Mouse (Mus musculus): ENCODE measurements around the gene Usp43. TPM values are rescaled to one million over a fixed set of nuclear protein-coding genes. Genes with fewer than 3 reads are reported as not detected.
A peak's percentile ranks its signal among the peaks of the same experiment; 100 is the strongest.

Gene Usp43
- total and polyA plus RNA-seq, 3 experiments: not detected

DNA sequence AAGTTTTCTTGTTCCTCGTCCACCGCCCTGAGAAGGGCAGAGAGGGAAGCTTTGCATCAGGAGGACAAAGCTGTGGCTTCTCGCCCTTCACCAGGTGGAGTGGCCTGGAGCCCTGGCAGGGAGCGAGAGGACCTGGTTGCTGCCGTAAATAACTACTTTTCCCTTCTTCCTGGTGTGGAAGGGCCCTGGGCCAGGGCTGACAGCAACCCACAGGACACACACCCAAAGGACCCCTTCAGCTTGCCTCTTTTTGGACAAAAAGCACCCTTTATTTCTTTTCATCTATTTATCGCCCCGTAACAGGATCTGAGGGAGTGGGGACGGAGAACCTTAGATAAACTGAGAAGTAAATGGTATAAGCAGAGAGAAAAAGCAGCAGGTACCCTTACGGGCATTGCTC is 63.4 kb downstream of the Usp43 start:
- dilution Hi-C loops (cut with MboI; ENCODE audit: extremely low pct_ligation_motif_present, extremely low pct_unique_long_range_greater_than_20kb, low sequenced_read_pairs): no loop called here
- TF ChIP-seq NRF1 (IDR thresholded peaks at IDR 0.05; ENCODE audit: low read depth, low read length) (no peak), CTCF (conservative IDR thresholded peaks at IDR 0.05 in 1 of 2, IDR thresholded peaks at IDR 0.05 in 1 of 2; ENCODE audit: low read depth in 2 of 2, low read length in 2 of 2) (no peak)

GRCm38 (mm10) chr11:67855035-67855434 is 66.9 kb downstream of the Usp43 start:
- DNase-seq (ENCODE audit: extremely low read depth): peak; percentile 74
- dilution Hi-C loops (cut with MboI; ENCODE audit: extremely low pct_ligation_motif_present, extremely low pct_unique_long_range_greater_than_20kb, low sequenced_read_pairs) (no loop called here), in situ Hi-C loops (cut with MboI; ENCODE audit: low pct_ligation_motif_present, low pct_unique_long_range_greater_than_20kb, low sequenced_read_pairs) (no loop called here)

More for the DNA sequence above, 63.4 kb downstream of the Usp43 start:
- no peak overlapping the region for H3K9ac ChIP-seq (ENCODE audit: insufficient read depth, low read depth)
- H3K27ac ChIP-seq (ENCODE audit: insufficient read depth, low read depth): no peak overlapping the region
- H3K36me3 ChIP-seq (replicated peaks in 1 of 2; ENCODE audit: control insufficient read depth in 1 of 2, insufficient read depth in 1 of 2, low read length in 1 of 2): no peaks in the 10 kb centered on the region
- no peaks in the 10 kb centered on the region for H3K9me3 ChIP-seq (replicated peaks; ENCODE audit: low read length)
- peaks cover 3 to 4% of the 10 kb centered on the region in 2 experiments; a peak in 3 of 4 replicates for H3K4me1 ChIP-seq (ENCODE audit: control insufficient read depth in 1 of 2, insufficient read depth in 2 of 2)
- H3K4me3 ChIP-seq (replicated peaks in 1 of 3; ENCODE audit: low read depth in 2 of 3, low read length in 2 of 3, poor library complexity in 1 of 3): no peak overlapping the region
- no peak overlapping the region for H3K4me2 ChIP-seq (ENCODE audit: insufficient read depth, low read depth, poor library complexity, severe bottlenecking)
- peaks cover 17% of the 10 kb centered on the region for H3K27me3 ChIP-seq (replicated peaks)
- in situ Hi-C loops (cut with MboI; ENCODE audit: low pct_ligation_motif_present, low pct_unique_long_range_greater_than_20kb, low sequenced_read_pairs): no loop called here
- DNase-seq (ENCODE audit: extremely low read depth): no peak
- no peaks in the 10 kb centered on the region for H3K79me2 ChIP-seq (replicated peaks; ENCODE audit: control insufficient read depth, extremely low read depth, insufficient read depth, poor library complexity, severe bottlenecking)

DNA sequence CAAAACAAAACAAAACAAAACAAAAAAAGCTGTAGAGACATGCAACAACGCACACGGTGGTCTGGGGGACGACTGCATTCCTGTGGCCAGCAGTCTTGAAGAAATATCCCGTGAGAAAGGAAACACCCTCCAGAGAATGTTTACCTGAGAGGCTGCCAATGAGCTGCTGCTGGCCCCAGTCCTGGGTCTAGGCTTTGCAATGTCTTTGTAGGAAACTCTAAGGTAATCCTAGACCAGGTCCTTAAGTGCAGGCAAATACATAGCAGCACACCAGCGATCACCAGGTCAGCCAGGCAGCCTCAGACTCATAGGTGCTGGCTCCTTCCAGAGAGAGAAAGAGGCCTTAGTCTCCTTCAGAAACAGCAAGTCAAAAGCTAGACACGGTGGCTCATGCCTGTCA is 68.0 kb downstream of the Usp43 start:
- H3K27ac ChIP-seq (ENCODE audit: insufficient read depth, low read depth): no peak overlapping the region
- no peak for DNase-seq (ENCODE audit: extremely low read depth)
- H3K36me3 ChIP-seq (replicated peaks in 1 of 2; ENCODE audit: control insufficient read depth in 1 of 2, insufficient read depth in 1 of 2, low read length in 1 of 2): no peaks in the 10 kb centered on the region
- no peaks in the 10 kb centered on the region for H3K79me2 ChIP-seq (replicated peaks; ENCODE audit: control insufficient read depth, extremely low read depth, insufficient read depth, poor library complexity, severe bottlenecking)
- peaks cover 0 to 4% of the 10 kb centered on the region in 2 experiments; a peak in 2 of 4 replicates for H3K4me1 ChIP-seq (ENCODE audit: control insufficient read depth in 1 of 2, insufficient read depth in 2 of 2)
- H3K27me3 ChIP-seq (replicated peaks): peaks cover 4% of the 10 kb centered on the region
- H3K4me2 ChIP-seq (ENCODE audit: insufficient read depth, low read depth, poor library complexity, severe bottlenecking): no peak overlapping the region
- H3K9me3 ChIP-seq (replicated peaks; ENCODE audit: low read length): no peaks in the 10 kb centered on the region
- in situ Hi-C loops (cut with MboI; ENCODE audit: low pct_ligation_motif_present, low pct_unique_long_range_greater_than_20kb, low sequenced_read_pairs): no loop called here
- TF ChIP-seq MAX (IDR thresholded peaks at IDR 0.05; ENCODE audit: low read length): no peak
- TF ChIP-seq POLR2A (IDR thresholded peaks at IDR 0.05; ENCODE audit: low read depth, low read length): no peak
- TF ChIP-seq ZKSCAN1 (IDR thresholded peaks at IDR 0.05; ENCODE audit: borderline replicate concordance, low read depth, low read length): no peak
- no peak for TF ChIP-seq ELF1 (IDR thresholded peaks at IDR 0.05; ENCODE audit: low read depth, low read length)
- no peak for TF ChIP-seq GABPA (IDR thresholded peaks at IDR 0.05; ENCODE audit: insufficient replicate concordance, low read depth, low read length)
- TF ChIP-seq TBP (conservative IDR thresholded peaks at IDR 0.05; ENCODE audit: low read depth, low read length): no peak
- TF ChIP-seq JUND (conservative IDR thresholded peaks at IDR 0.05; ENCODE audit: low read depth, low read length): no peak
- TF ChIP-seq CHD1 (IDR thresholded peaks at IDR 0.05; ENCODE audit: low read depth, low read length): no peak
- no peak for TF ChIP-seq CTCF (conservative IDR thresholded peaks at IDR 0.05 in 1 of 2, IDR thresholded peaks at IDR 0.05 in 1 of 2; ENCODE audit: low read depth in 2 of 2, low read length in 2 of 2)
- no peak for TF ChIP-seq SMC3 (IDR thresholded peaks at IDR 0.05; ENCODE audit: low read depth, low read length)
- TF ChIP-seq POLR2AphosphoS2 (IDR thresholded peaks at IDR 0.05; ENCODE audit: low read depth, low read length): no peak
- no peak for TF ChIP-seq TCF12 (IDR thresholded peaks at IDR 0.05; ENCODE audit: low read depth, low read length)
- no peak for TF ChIP-seq BHLHE40 (IDR thresholded peaks at IDR 0.05; ENCODE audit: low read depth, low read length)
- TF ChIP-seq ZMIZ1 (IDR thresholded peaks at IDR 0.05; ENCODE audit: low read depth, low read length): no peak
- no peak for TF ChIP-seq KAT2A (IDR thresholded peaks at IDR 0.05; ENCODE audit: insufficient replicate concordance, low read length)
- H3K9ac ChIP-seq (ENCODE audit: insufficient read depth, low read depth): no peak overlapping the region
- no peak overlapping the region for H3K4me3 ChIP-seq (replicated peaks in 1 of 3; ENCODE audit: low read depth in 2 of 3, low read length in 2 of 3, poor library complexity in 1 of 3)
- dilution Hi-C loops (cut with MboI; ENCODE audit: extremely low pct_ligation_motif_present, extremely low pct_unique_long_range_greater_than_20kb, low sequenced_read_pairs): no loop called here

More at GRCm38 (mm10) chr11:67855035-67855434, 66.9 kb downstream of the Usp43 start:
- H3K4me3 ChIP-seq (replicated peaks in 1 of 3; ENCODE audit: low read depth in 2 of 3, low read length in 2 of 3, poor library complexity in 1 of 3): no peak overlapping the region
- H3K9me3 ChIP-seq (replicated peaks; ENCODE audit: low read length): no peaks in the 10 kb centered on the region
- peaks cover 7% of the 10 kb centered on the region for H3K27me3 ChIP-seq (replicated peaks)
- peaks cover 0 to 4% of the 10 kb centered on the region in 2 experiments; a peak in 2 of 4 replicates for H3K4me1 ChIP-seq (ENCODE audit: control insufficient read depth in 1 of 2, insufficient read depth in 2 of 2)
- H3K4me2 ChIP-seq (ENCODE audit: insufficient read depth, low read depth, poor library complexity, severe bottlenecking): no peak overlapping the region
- H3K36me3 ChIP-seq (replicated peaks in 1 of 2; ENCODE audit: control insufficient read depth in 1 of 2, insufficient read depth in 1 of 2, low read length in 1 of 2): no peaks in the 10 kb centered on the region
- TF ChIP-seq SMC3 (IDR thresholded peaks at IDR 0.05; ENCODE audit: low read depth, low read length) (peak; percentile 73), CTCF (conservative IDR thresholded peaks at IDR 0.05 in 1 of 2, IDR thresholded peaks at IDR 0.05 in 1 of 2; ENCODE audit: low read depth in 2 of 2, low read length in 2 of 2) (peak; percentile 96 to 99), ZC3H11A (IDR thresholded peaks at IDR 0.05; ENCODE audit: low read depth, low read length) (no peak), EP300 (IDR thresholded peaks at IDR 0.05; ENCODE audit: low read length) (no peak), RAD21 (IDR thresholded peaks at IDR 0.05; ENCODE audit: low read depth, low read length) (peak; percentile 50), MEF2A (IDR thresholded peaks at IDR 0.05; ENCODE audit: borderline replicate concordance, low read depth, low read length) (peak; percentile 42; the same call in 1 of the 2 replicates), MYC (IDR thresholded peaks at IDR 0.05; ENCODE audit: low read depth, low read length) (0 out of 2 replicates have a peak, but pooled peaks have one; percentile 38), MAFK (IDR thresholded peaks at IDR 0.05; ENCODE audit: insufficient replicate concordance, low read length) (peak; percentile 95)
- H3K9ac ChIP-seq (ENCODE audit: insufficient read depth, low read depth): no peak overlapping the region
- H3K27ac ChIP-seq (ENCODE audit: insufficient read depth, low read depth): no peak overlapping the region
- no peaks in the 10 kb centered on the region for H3K79me2 ChIP-seq (replicated peaks; ENCODE audit: control insufficient read depth, extremely low read depth, insufficient read depth, poor library complexity, severe bottlenecking)
